Mouse (Mus musculus): ENCODE data around the gene Pop5. TPM values are rescaled to one million over a fixed set of nuclear protein-coding genes. Genes with fewer than 3 reads are reported as not detected.

The Pop5 gene
- polyA plus RNA-seq, 1 experiment from 2014 or later = 121 TPM

- under 1% methylated on average over 64 of the region's 116 CpGs for WGBS
- Histone ChIP-seq H3K36me3 (ENCODE audit: control insufficient read depth, insufficient read depth, low read length) (no peaks in the 10 kb centered on the region), H3K4me1 (ENCODE audit: control insufficient read depth, insufficient read depth, low read length) (peaks cover 22% of the 10 kb centered on the region), H3K4me2 (ENCODE audit: low read depth) (peak within 1 kb of the TSS; percentile 100), H3K4me3 (ENCODE audit: low read depth, low read length) (peak within 1 kb of the TSS; percentile 66), H3K9ac (ENCODE audit: low read length) (peak within 1 kb of the TSS; percentile 81), H3K9me3 (ENCODE audit: control insufficient read depth, low read length) (no peaks in the 10 kb centered on the region), H3K27me3 (ENCODE audit: control insufficient read depth, insufficient read depth, low read length) (peaks cover 11% of the 10 kb centered on the region), H3K27ac (ENCODE audit: low read depth, low read length) (0 out of 2 replicates have a peak within 1 kb of the TSS, but pooled peaks have one; percentile 39)
- ATAC-seq (ENCODE audit: insufficient read depth, low FRiP score, low TSS enrichment) (peak; percentile 53), DNase-seq (ENCODE audit: low spot score) (peak; percentile 85)
Observed at GRCm38 (mm10) chr5:115193669-115194625, 41.7 kb upstream of the Pop5 start, which contains the start of gene Cabp1. TSS of gene Cabp1 (minus strand) at chr5:115194381.

- no peaks in the 10 kb centered on the region for H3K9me3 ChIP-seq (ENCODE audit: control insufficient read depth, low read length)
- H3K9ac ChIP-seq (ENCODE audit: low read length) = peak overlapping the region; percentile 81; the same call in 1 of the 2 replicates
- H3K4me2 ChIP-seq (ENCODE audit: low read depth) = peak overlapping the region; percentile 100
- no peaks in the 10 kb centered on the region for H3K36me3 ChIP-seq (ENCODE audit: control insufficient read depth, insufficient read depth, low read length)
- WGBS = 2% methylated on average over 12 of the region's 12 CpGs
- H3K4me1 ChIP-seq (ENCODE audit: control insufficient read depth, insufficient read depth, low read length) = peaks cover 22% of the 10 kb centered on the region
- H3K27me3 ChIP-seq (ENCODE audit: control insufficient read depth, insufficient read depth, low read length) = peaks cover 11% of the 10 kb centered on the region
- H3K4me3 ChIP-seq (ENCODE audit: low read depth, low read length) = peak overlapping the region; percentile 66
- ATAC-seq (ENCODE audit: insufficient read depth, low FRiP score, low TSS enrichment) = no peak
- H3K27ac ChIP-seq (ENCODE audit: low read depth, low read length) = no peak overlapping the region
- DNase-seq (ENCODE audit: low spot score) = no peak
Observed at GRCm38 (mm10) chr5:115194626-115195221, 40.9 kb upstream of the Pop5 start.

DNA sequence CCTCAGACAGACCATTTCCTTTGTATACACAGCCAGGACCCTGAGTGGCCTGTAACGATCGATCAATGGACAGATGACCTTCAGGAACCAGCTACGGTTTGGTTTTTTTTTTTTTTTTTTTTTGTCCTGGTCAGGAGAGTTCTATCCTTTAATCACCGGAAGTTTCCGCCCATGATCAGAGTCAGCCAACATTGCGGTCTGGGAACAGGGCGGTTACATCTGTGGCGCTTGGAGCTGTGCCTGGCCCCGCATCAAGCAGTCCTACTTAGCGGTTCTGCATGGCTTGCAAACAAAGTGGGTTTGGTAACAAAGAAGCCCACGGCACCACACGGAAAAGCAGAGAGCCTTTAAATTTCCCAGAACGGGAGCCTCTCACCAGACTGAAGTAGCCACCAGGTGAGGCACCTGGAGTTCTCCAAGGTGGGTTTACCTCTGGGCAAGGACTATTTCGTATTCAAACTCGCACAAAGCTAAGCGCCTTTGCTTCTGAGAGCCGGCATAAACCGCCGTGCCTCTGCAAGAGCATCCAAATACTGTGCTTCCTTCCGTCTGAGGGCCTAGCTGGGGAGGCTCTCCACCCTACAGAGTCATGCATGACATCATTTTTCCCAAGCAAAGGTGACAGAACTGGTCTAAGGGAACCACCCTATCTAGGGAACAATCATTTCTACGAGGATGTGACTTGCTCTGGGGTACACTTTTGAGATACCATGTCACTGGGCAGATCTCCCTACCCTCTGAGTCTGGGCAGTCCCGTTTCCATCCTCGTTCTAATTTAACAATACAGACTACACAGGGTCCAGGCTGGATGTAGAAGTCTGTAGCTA, 31.7 kb upstream of the Pop5 start:
- H3K9me3 ChIP-seq (ENCODE audit: control insufficient read depth, low read length) = no peaks in the 10 kb centered on the region
- peak overlapping the region; percentile 9 for H3K4me3 ChIP-seq (ENCODE audit: low read depth, low read length)
- peak overlapping the region; percentile 60 for H3K9ac ChIP-seq (ENCODE audit: low read length)
- DNase-seq (ENCODE audit: low spot score) (peak; percentile 50), ATAC-seq (ENCODE audit: insufficient read depth, low FRiP score, low TSS enrichment) (peak; percentile 59)
- H3K27ac ChIP-seq (ENCODE audit: low read depth, low read length) = peak overlapping the region; percentile 78
- H3K27me3 ChIP-seq (ENCODE audit: control insufficient read depth, insufficient read depth, low read length) = no peaks in the 10 kb centered on the region
- H3K4me2 ChIP-seq (ENCODE audit: low read depth) = peak overlapping the region; percentile 44
- peaks cover 10% of the 10 kb centered on the region for H3K4me1 ChIP-seq (ENCODE audit: control insufficient read depth, insufficient read depth, low read length)
- 13% methylated on average over 23 of the region's 23 CpGs for WGBS
- no peaks in the 10 kb centered on the region for H3K36me3 ChIP-seq (ENCODE audit: control insufficient read depth, insufficient read depth, low read length)

- peak overlapping the region; percentile 9 for H3K4me3 ChIP-seq (ENCODE audit: low read depth, low read length)
- H3K27me3 ChIP-seq (ENCODE audit: control insufficient read depth, insufficient read depth, low read length) = no peaks in the 10 kb centered on the region
- H3K9me3 ChIP-seq (ENCODE audit: control insufficient read depth, low read length) = no peaks in the 10 kb centered on the region
- DNase-seq (ENCODE audit: low spot score) = peak; percentile 88
- ATAC-seq (ENCODE audit: insufficient read depth, low FRiP score, low TSS enrichment) = peak; percentile 91
- H3K9ac ChIP-seq (ENCODE audit: low read length) = peak overlapping the region; percentile 60
- H3K36me3 ChIP-seq (ENCODE audit: control insufficient read depth, insufficient read depth, low read length) = no peaks in the 10 kb centered on the region
- peak overlapping the region; percentile 78 for H3K27ac ChIP-seq (ENCODE audit: low read depth, low read length)
- 3% methylated on average over 31 of the region's 31 CpGs for WGBS
- peak overlapping the region; percentile 44 for H3K4me2 ChIP-seq (ENCODE audit: low read depth)
- H3K4me1 ChIP-seq (ENCODE audit: control insufficient read depth, insufficient read depth, low read length) = peaks cover 10% of the 10 kb centered on the region
Observed at GRCm38 (mm10) chr5:115204562-115205311, 30.9 kb upstream of the Pop5 start.

- no peaks in the 10 kb centered on the region for H3K27me3 ChIP-seq (ENCODE audit: control insufficient read depth, insufficient read depth, low read length)
- no peaks in the 10 kb centered on the region for H3K9me3 ChIP-seq (ENCODE audit: control insufficient read depth, low read length)
- no peak overlapping the region for H3K4me3 ChIP-seq (ENCODE audit: low read depth, low read length)
- DNase-seq (ENCODE audit: low spot score) (no peak), ATAC-seq (ENCODE audit: insufficient read depth, low FRiP score, low TSS enrichment) (no peak)
- 53% methylated on average over 5 of the region's 5 CpGs for WGBS
- no peak overlapping the region for H3K27ac ChIP-seq (ENCODE audit: low read depth, low read length)
- H3K4me1 ChIP-seq (ENCODE audit: control insufficient read depth, insufficient read depth, low read length) = peaks cover 10% of the 10 kb centered on the region
- no peaks in the 10 kb centered on the region for H3K36me3 ChIP-seq (ENCODE audit: control insufficient read depth, insufficient read depth, low read length)
- no peak overlapping the region for H3K4me2 ChIP-seq (ENCODE audit: low read depth)
- no peak overlapping the region for H3K9ac ChIP-seq (ENCODE audit: low read length)
Observed at GRCm38 (mm10) chr5:115207244-115207643, 28.4 kb upstream of the Pop5 start.

DNA sequence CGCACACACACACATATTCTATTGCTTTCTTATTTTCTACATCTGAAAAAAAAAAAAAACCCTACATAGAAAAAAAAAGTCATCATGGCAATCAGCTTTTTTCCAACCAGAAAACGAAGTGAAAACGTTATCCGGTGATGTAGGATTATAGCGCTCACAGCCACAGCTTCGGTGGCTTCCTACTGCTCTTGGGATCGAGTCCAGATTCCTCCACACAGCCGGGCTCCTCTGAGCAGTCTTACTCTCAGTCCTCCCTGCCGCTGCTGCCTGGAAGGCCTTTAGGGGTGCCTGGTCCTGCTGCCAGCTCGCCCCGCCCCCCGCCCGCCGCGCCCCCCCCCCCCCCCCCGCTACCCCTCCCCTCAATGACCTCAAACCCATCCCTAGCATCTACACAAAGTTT, 27.7 kb upstream of the Pop5 start:
- Histone ChIP-seq H3K4me1 (ENCODE audit: control insufficient read depth, insufficient read depth, low read length) (peaks cover 10% of the 10 kb centered on the region), H3K9ac (ENCODE audit: low read length) (no peak overlapping the region), H3K27ac (ENCODE audit: low read depth, low read length) (no peak overlapping the region), H3K36me3 (ENCODE audit: control insufficient read depth, insufficient read depth, low read length) (no peaks in the 10 kb centered on the region), H3K4me3 (ENCODE audit: low read depth, low read length) (no peak overlapping the region), H3K9me3 (ENCODE audit: control insufficient read depth, low read length) (no peaks in the 10 kb centered on the region), H3K27me3 (ENCODE audit: control insufficient read depth, insufficient read depth, low read length) (no peaks in the 10 kb centered on the region), H3K4me2 (ENCODE audit: low read depth) (no peak overlapping the region)
- DNase-seq (ENCODE audit: low spot score) (no peak), ATAC-seq (ENCODE audit: insufficient read depth, low FRiP score, low TSS enrichment) (no peak)
- WGBS = 12% methylated on average over 10 of the region's 16 CpGs

DNA sequence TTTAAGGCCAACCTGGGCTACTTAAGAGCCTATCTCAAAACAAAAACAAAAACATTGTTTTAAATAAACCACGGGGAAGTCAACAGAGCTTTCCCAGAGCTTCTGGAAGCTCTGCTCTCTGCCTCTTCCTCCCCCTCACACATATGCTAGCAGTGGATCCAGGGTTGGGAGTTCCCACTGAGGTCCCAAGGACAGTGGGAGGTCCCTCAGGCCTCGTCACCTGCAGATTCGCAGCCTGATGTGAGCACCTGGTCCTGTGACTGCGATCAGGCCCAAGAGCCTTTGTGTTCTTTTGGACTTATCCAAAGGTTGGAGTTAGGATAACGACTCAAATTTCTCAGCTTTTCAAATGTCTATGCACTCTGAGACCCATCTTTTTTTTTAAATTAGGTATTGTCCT, 27.0 kb upstream of the Pop5 start:
- Histone ChIP-seq H3K27ac (ENCODE audit: low read depth, low read length) (no peak overlapping the region), H3K9me3 (ENCODE audit: control insufficient read depth, low read length) (no peaks in the 10 kb centered on the region), H3K4me3 (ENCODE audit: low read depth, low read length) (no peak overlapping the region), H3K9ac (ENCODE audit: low read length) (no peak overlapping the region), H3K4me1 (ENCODE audit: control insufficient read depth, insufficient read depth, low read length) (peaks cover 10% of the 10 kb centered on the region), H3K4me2 (ENCODE audit: low read depth) (no peak overlapping the region), H3K27me3 (ENCODE audit: control insufficient read depth, insufficient read depth, low read length) (no peaks in the 10 kb centered on the region), H3K36me3 (ENCODE audit: control insufficient read depth, insufficient read depth, low read length) (no peaks in the 10 kb centered on the region)
- ATAC-seq (ENCODE audit: insufficient read depth, low FRiP score, low TSS enrichment) = no peak
- 63% methylated on average over 5 of the region's 5 CpGs for WGBS
- DNase-seq (ENCODE audit: low spot score) = no peak

DNA sequence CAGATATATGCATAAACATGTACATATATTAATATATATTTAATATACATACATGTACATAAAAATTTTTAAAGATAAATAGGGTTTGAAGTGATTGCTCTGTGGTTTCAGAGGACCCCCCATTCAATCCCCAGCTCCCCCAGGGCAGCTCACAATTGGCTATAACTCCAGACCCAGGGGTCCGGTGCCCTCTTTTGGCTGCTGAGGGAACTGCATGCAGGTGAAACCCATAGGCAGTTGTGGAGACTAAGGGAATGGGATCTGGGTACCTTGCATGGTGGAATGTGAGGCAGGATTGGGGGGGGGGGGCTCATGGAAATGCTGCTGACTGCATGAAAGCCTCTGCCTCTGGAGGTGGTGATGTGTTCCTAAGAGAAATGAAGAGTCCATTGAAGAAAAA, 25.3 kb upstream of the Pop5 start:
- no peak for ATAC-seq (ENCODE audit: insufficient read depth, low FRiP score, low TSS enrichment)
- Histone ChIP-seq H3K27me3 (ENCODE audit: control insufficient read depth, insufficient read depth, low read length) (no peaks in the 10 kb centered on the region), H3K4me1 (ENCODE audit: control insufficient read depth, insufficient read depth, low read length) (peaks cover 6% of the 10 kb centered on the region; the same call in 1 of the 2 replicates), H3K27ac (ENCODE audit: low read depth, low read length) (no peak overlapping the region), H3K9ac (ENCODE audit: low read length) (no peak overlapping the region), H3K36me3 (ENCODE audit: control insufficient read depth, insufficient read depth, low read length) (no peaks in the 10 kb centered on the region), H3K9me3 (ENCODE audit: control insufficient read depth, low read length) (no peaks in the 10 kb centered on the region), H3K4me3 (ENCODE audit: low read depth, low read length) (no peak overlapping the region), H3K4me2 (ENCODE audit: low read depth) (no peak overlapping the region)
- DNase-seq (ENCODE audit: low spot score) = no peak
- 4% methylated on average over 1 of the region's 1 CpGs for WGBS

Measured in neural tube, embryonic 11.5 days (tissue).